Mouse (Mus musculus): ENCODE measurements at regions not wholly inside any gene's neighbourhood (a gene's known extent, or its start where the extent isn't known, plus 50 kb on each side); places are given as distances from the start of the nearest gene placed in this dataset.

- 13% methylated on average over 3 of the region's 3 CpGs for WGBS
- H3K4me3 ChIP-seq (ENCODE audit: low read depth, low read length), result no peak overlapping the region
- H3K9ac ChIP-seq (replicated peaks; ENCODE audit: low read depth, low read length), result no peak overlapping the region
- H3K27me3 ChIP-seq (ENCODE audit: control insufficient read depth, insufficient read depth, low read length), result no peaks in the 10 kb centered on the region
- H3K4me2 ChIP-seq (ENCODE audit: low read depth, low read length), result no peak overlapping the region
- no peak overlapping the region for H3K27ac ChIP-seq (ENCODE audit: low read depth, low read length)
- no peak for ATAC-seq (ENCODE audit: low read depth)
- H3K9me3 ChIP-seq (ENCODE audit: control insufficient read depth, low read length), result no peaks in the 10 kb centered on the region
- no peaks in the 10 kb centered on the region for H3K36me3 ChIP-seq (ENCODE audit: control insufficient read depth, insufficient read depth, low read length)
- no peaks in the 10 kb centered on the region for H3K4me1 ChIP-seq (ENCODE audit: control insufficient read depth, insufficient read depth, low read length)
Observed at GRCm38 (mm10) chr8:44840646-44841045, 94.6 kb upstream of the Fat1 start.

- Histone ChIP-seq H3K27me3 (ENCODE audit: control insufficient read depth, insufficient read depth, low read length) (no peaks in the 10 kb centered on the region), H3K9me3 (ENCODE audit: control insufficient read depth, low read length) (no peaks in the 10 kb centered on the region), H3K36me3 (ENCODE audit: control insufficient read depth, insufficient read depth, low read length) (no peaks in the 10 kb centered on the region), H3K4me3 (ENCODE audit: low read depth, low read length) (no peak overlapping the region), H3K4me1 (ENCODE audit: control insufficient read depth, insufficient read depth, low read length) (no peaks in the 10 kb centered on the region), H3K27ac (ENCODE audit: low read depth, low read length) (no peak overlapping the region), H3K9ac (replicated peaks; ENCODE audit: low read depth, low read length) (no peak overlapping the region), H3K4me2 (ENCODE audit: low read depth, low read length) (no peak overlapping the region)
- 90% methylated on average over 1 of the region's 1 CpGs for WGBS
- no peak for ATAC-seq (ENCODE audit: low read depth)
Observed at GRCm38 (mm10) chr8:44844362-44844761, 90.9 kb upstream of the Fat1 start.

- Histone ChIP-seq H3K27me3 (ENCODE audit: control insufficient read depth, insufficient read depth, low read length) (no peaks in the 10 kb centered on the region), H3K36me3 (ENCODE audit: control insufficient read depth, insufficient read depth, low read length) (no peaks in the 10 kb centered on the region), H3K9ac (replicated peaks; ENCODE audit: low read depth, low read length) (no peak overlapping the region), H3K4me3 (ENCODE audit: low read depth, low read length) (no peak overlapping the region), H3K9me3 (ENCODE audit: control insufficient read depth, low read length) (no peaks in the 10 kb centered on the region), H3K4me2 (ENCODE audit: low read depth, low read length) (no peak overlapping the region), H3K4me1 (ENCODE audit: control insufficient read depth, insufficient read depth, low read length) (no peaks in the 10 kb centered on the region), H3K27ac (ENCODE audit: low read depth, low read length) (no peak overlapping the region)
- 76% methylated on average over 4 of the region's 4 CpGs for WGBS
- ATAC-seq (ENCODE audit: low read depth), result no peak
Observed at GRCm38 (mm10) chr8:44852223-44852622, 83.0 kb upstream of the Fat1 start.

- Histone ChIP-seq H3K27me3 (ENCODE audit: control insufficient read depth, insufficient read depth, low read length) (no peaks in the 10 kb centered on the region), H3K27ac (ENCODE audit: low read depth, low read length) (no peak overlapping the region), H3K4me1 (ENCODE audit: control insufficient read depth, insufficient read depth, low read length) (no peaks in the 10 kb centered on the region), H3K36me3 (ENCODE audit: control insufficient read depth, insufficient read depth, low read length) (no peaks in the 10 kb centered on the region), H3K4me3 (ENCODE audit: low read depth, low read length) (no peak overlapping the region), H3K9ac (replicated peaks; ENCODE audit: low read depth, low read length) (no peak overlapping the region), H3K4me2 (ENCODE audit: low read depth, low read length) (no peak overlapping the region), H3K9me3 (ENCODE audit: control insufficient read depth, low read length) (no peaks in the 10 kb centered on the region)
- 81% methylated on average over 4 of the region's 4 CpGs for WGBS
- ATAC-seq (ENCODE audit: low read depth), result no peak
Observed at GRCm38 (mm10) chr8:44855115-44855514, 80.1 kb upstream of the Fat1 start.

- Histone ChIP-seq H3K27me3 (ENCODE audit: control insufficient read depth, insufficient read depth, low read length) (no peaks in the 10 kb centered on the region), H3K9ac (replicated peaks; ENCODE audit: low read depth, low read length) (no peak overlapping the region), H3K27ac (ENCODE audit: low read depth, low read length) (no peak overlapping the region), H3K36me3 (ENCODE audit: control insufficient read depth, insufficient read depth, low read length) (no peaks in the 10 kb centered on the region), H3K9me3 (ENCODE audit: control insufficient read depth, low read length) (no peaks in the 10 kb centered on the region), H3K4me3 (ENCODE audit: low read depth, low read length) (no peak overlapping the region), H3K4me1 (ENCODE audit: control insufficient read depth, insufficient read depth, low read length) (no peaks in the 10 kb centered on the region), H3K4me2 (ENCODE audit: low read depth, low read length) (no peak overlapping the region)
- ATAC-seq (ENCODE audit: low read depth), result no peak
- 81% methylated on average over 6 of the region's 6 CpGs for WGBS
Observed at GRCm38 (mm10) chr8:44867202-44867601, 68.0 kb upstream of the Fat1 start.

- Histone ChIP-seq H3K4me2 (ENCODE audit: low read depth, low read length) (no peak overlapping the region), H3K36me3 (ENCODE audit: control insufficient read depth, insufficient read depth, low read length) (no peaks in the 10 kb centered on the region), H3K4me3 (ENCODE audit: low read depth, low read length) (no peak overlapping the region), H3K27ac (ENCODE audit: low read depth, low read length) (no peak overlapping the region), H3K4me1 (ENCODE audit: control insufficient read depth, insufficient read depth, low read length) (no peaks in the 10 kb centered on the region), H3K27me3 (ENCODE audit: control insufficient read depth, insufficient read depth, low read length) (no peaks in the 10 kb centered on the region), H3K9ac (replicated peaks; ENCODE audit: low read depth, low read length) (no peak overlapping the region), H3K9me3 (ENCODE audit: control insufficient read depth, low read length) (no peaks in the 10 kb centered on the region)
- no peak for ATAC-seq (ENCODE audit: low read depth)
- WGBS, result 89% methylated on average over 5 of the region's 5 CpGs
Observed at GRCm38 (mm10) chr8:44867666-44868065, 67.6 kb upstream of the Fat1 start.

- Histone ChIP-seq H3K27ac (ENCODE audit: low read depth, low read length) (no peak overlapping the region), H3K4me1 (ENCODE audit: control insufficient read depth, insufficient read depth, low read length) (no peaks in the 10 kb centered on the region), H3K9ac (replicated peaks; ENCODE audit: low read depth, low read length) (no peak overlapping the region), H3K36me3 (ENCODE audit: control insufficient read depth, insufficient read depth, low read length) (no peaks in the 10 kb centered on the region), H3K27me3 (ENCODE audit: control insufficient read depth, insufficient read depth, low read length) (no peaks in the 10 kb centered on the region), H3K9me3 (ENCODE audit: control insufficient read depth, low read length) (no peaks in the 10 kb centered on the region), H3K4me2 (ENCODE audit: low read depth, low read length) (no peak overlapping the region), H3K4me3 (ENCODE audit: low read depth, low read length) (no peak overlapping the region)
- 79% methylated on average over 5 of the region's 5 CpGs for WGBS
- no peak for ATAC-seq (ENCODE audit: low read depth)
Observed at GRCm38 (mm10) chr8:44877066-44877465, 58.2 kb upstream of the Fat1 start.

GRCm38 (mm10) chr8:44878208-44878607 lies 57.0 kb upstream of the Fat1 start:
- WGBS, result 34% methylated on average over 3 of the region's 3 CpGs

GRCm38 (mm10) chr8:44879186-44879585 lies 56.1 kb upstream of the Fat1 start:
- Histone ChIP-seq H3K9ac (replicated peaks; ENCODE audit: low read depth, low read length) (no peak overlapping the region), H3K4me2 (ENCODE audit: low read depth, low read length) (no peak overlapping the region), H3K4me1 (ENCODE audit: control insufficient read depth, insufficient read depth, low read length) (no peaks in the 10 kb centered on the region), H3K27me3 (ENCODE audit: control insufficient read depth, insufficient read depth, low read length) (no peaks in the 10 kb centered on the region), H3K9me3 (ENCODE audit: control insufficient read depth, low read length) (no peaks in the 10 kb centered on the region), H3K4me3 (ENCODE audit: low read depth, low read length) (no peak overlapping the region), H3K36me3 (ENCODE audit: control insufficient read depth, insufficient read depth, low read length) (no peaks in the 10 kb centered on the region), H3K27ac (ENCODE audit: low read depth, low read length) (no peak overlapping the region)
- 80% methylated on average over 4 of the region's 4 CpGs for WGBS
- no peak for ATAC-seq (ENCODE audit: low read depth)

More at GRCm38 (mm10) chr8:44878208-44878607, 57.0 kb upstream of the Fat1 start:
- ATAC-seq (ENCODE audit: low read depth), result no peak
- H3K9ac ChIP-seq (replicated peaks; ENCODE audit: low read depth, low read length), result no peak overlapping the region
- no peaks in the 10 kb centered on the region for H3K4me1 ChIP-seq (ENCODE audit: control insufficient read depth, insufficient read depth, low read length)
- no peak overlapping the region for H3K4me3 ChIP-seq (ENCODE audit: low read depth, low read length)
- no peaks in the 10 kb centered on the region for H3K27me3 ChIP-seq (ENCODE audit: control insufficient read depth, insufficient read depth, low read length)
- no peaks in the 10 kb centered on the region for H3K36me3 ChIP-seq (ENCODE audit: control insufficient read depth, insufficient read depth, low read length)
- no peak overlapping the region for H3K4me2 ChIP-seq (ENCODE audit: low read depth, low read length)
- no peak overlapping the region for H3K27ac ChIP-seq (ENCODE audit: low read depth, low read length)
- no peaks in the 10 kb centered on the region for H3K9me3 ChIP-seq (ENCODE audit: control insufficient read depth, low read length)

Data from neural tube, embryonic 14.5 days (tissue).